Mouse (Mus musculus): ENCODE measurements around the gene Map3k12.

The Map3k12 gene

DNA sequence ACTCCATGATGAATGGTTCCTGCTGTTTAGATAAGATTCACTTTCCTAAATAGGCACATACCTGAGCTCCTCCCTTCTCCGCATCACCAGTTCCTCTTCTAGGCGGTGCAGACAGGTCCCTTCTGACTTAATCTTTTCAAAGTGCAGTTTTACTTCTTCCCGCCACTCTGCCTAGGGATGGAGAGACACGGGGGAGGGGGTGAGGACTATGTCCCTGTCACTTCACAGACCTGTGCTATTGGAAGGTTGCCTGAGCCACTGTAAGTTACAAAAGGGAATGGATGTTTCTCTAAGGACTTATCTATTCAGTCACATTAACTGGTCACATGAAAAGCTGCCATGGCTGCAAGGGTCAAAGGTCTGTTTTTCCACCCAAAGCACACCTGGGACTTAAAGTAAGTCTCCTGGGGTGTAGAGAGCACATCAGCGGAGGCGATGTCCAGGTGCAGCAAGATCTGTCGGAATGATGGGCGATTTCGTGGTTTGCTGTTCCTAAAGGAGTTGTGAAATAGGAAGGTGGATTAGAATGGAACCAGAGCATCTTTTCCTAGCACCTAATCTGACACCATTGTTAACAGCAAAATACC, 14.5 kb downstream of the Map3k12 start:
- DNase-seq, result no peak

DNA sequence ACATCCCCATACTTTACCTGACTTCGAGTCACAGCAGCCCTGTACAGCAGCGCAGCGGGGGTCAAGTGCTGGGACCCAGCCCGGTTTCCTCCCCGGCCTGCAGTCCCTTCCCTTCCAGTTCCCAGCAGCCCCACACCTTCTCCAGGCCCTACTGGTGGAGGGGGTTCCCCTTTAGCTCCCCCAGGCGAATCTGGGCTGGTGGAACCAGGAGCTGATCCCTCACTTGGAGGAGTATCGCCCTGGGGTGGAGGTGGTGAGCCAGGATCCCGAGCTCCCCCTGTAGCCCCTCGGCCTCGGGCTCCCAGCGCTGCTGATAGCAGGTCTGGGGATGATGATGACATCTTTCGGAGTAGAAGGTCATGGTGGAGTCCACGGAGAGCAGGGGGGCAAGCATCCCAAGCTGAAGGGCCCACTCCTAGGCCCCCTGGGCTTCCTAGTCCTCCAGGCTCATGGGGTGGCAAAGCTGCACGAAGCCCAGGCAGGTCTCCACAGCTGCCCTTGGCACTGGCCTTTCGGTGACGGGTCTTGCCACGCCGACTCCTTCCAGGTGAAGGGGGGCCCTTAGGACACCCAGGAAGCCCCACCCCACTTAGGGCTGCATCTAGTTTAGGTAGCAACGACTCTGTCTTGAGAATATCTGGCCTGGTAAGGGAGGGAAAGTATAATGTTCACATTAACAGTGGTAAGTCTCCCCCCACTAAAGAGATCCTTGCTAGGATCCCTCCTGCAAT, 15.6 kb downstream of the Map3k12 start:
- no peak for DNase-seq

DNA sequence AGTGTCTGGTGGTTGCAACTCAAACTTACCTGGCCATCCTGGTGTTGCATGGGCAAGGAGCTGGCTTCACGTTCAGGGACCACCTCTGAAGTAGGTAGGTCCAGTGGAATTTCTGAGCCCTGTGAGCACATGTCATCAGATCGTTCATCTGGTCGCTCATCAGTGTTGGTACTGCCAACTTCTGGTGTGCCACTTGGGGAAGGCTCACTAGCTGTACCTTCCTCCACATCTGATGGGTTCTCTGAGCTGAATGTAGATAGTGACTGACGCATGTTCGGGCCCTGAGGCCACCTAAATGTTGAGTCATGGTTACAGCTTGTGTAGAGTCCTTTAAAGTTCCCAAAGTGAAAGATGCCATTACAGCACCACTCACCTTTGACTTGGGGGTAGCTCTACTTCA, 16.4 kb downstream of the Map3k12 start:
- DNase-seq, result no peak

DNA sequence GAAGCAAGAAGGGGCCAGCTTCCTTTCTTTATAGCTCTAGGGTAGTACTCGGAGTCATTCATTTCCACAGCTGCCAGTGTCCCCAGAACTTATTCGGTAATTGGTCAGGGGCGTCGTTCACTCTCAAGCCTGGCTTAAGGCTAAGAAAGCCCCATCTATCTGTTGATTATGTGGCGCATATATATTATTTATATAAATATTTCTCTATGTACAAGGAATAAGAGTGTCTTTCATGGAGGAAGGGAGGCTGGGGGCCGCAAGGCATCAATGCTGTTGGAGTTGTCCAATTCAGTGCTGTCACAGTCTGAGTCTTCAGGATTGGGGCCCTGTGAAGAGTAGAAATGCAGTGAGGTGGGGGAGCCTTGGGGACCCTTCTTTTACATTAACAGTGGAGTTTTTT, 17.0 kb downstream of the Map3k12 start:
- DNase-seq, result no peak

DNA sequence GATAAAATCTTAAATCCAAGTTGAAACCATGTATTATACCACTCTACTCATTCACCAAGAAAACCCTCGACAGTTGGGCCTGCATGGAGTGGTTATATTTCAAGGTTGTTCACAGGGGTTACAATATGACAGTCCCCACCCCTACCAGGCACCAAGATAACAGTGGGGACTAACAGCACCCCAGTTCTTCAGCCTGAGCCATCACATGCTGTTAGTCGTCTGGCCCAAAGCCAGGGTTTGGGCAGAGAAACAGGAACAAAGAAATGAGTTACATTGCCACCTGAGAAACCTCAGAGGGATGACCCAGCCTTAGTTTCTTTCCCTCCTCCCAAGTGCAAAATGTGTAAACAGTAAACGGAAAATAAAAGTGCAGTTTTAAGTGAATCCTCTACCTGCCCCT, 17.5 kb downstream of the Map3k12 start:
- DNase-seq, result no peak

DNA sequence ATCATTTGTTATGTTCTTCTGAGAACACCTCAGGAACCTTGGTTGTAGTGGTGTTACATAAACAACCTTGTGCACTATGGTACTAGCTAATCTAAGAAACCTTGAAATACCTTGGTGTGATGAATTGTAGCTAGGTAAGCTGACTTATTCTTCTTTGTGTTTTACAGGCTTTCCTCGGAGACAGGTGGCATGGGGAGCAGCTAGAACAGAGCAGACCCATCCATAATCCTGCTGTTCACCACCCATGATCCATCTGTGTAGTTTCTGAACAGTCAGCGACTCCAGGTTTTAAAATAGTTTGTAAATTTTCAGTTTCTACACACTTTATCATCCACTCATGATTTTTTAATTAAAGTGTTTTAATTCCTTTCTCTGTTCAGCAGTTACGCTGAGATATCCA, 18.5 kb downstream of the Map3k12 start:
- no peak for DNase-seq

DNA sequence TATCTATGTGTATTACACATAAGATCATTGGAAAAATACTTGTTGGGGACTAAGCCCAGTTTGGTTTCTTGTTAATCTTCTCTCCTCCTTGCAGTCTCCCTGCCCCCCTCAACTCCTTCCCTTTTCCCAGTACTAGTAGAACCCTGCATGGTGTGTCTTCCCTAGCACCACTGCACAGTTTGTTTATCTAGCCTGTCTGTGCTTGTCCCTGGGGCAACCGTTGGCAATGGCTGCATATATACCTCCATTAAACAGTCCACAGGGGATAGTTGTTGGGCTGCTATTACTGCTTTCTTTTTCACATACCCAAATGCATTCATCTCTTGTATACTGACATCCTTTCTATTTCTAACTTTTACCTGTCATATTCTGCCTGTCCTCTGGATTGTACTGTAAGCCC, 29.2 kb downstream of the Map3k12 start:
- DNase-seq, result no peak

DNA sequence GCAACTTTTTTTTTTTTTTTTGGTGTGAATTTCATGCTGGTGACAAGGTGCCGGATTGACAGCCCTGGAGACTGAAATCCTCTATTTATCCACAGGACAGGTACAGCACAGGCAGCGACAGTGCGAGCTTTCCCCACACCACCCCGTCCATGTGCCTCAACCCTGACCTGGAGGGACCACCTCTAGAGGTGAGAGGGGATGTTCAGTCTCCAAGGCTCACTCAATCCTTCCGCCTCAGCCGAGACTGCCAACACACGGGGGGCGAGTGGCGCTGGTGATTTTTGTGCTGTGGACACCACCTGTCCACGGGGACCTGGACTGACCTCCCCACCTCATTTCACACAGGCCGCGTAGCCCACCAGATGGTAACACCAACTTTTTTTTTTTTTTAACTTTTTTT, 31.0 kb downstream of the Map3k12 start:
- no peak for DNase-seq

DNA sequence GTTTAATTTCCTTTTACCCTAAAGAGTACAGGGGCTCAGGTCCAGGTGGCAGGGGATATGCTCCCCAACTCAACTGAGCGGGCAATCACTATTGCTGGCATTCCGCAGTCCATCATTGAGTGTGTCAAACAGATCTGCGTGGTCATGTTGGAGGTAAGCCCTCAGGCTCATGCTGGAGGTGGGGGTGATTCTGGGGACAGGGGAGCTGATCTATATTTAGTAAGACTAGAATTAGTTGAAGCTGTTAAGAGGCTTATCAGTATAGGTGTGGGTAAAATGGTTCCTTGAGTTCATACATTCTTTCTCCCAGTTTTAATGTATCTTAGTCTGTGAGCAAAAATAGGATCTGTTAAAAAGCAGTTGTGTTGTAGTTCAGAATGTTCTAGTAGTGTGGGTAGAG, 33.7 kb downstream of the Map3k12 start:
- DNase-seq, result no peak

DNA sequence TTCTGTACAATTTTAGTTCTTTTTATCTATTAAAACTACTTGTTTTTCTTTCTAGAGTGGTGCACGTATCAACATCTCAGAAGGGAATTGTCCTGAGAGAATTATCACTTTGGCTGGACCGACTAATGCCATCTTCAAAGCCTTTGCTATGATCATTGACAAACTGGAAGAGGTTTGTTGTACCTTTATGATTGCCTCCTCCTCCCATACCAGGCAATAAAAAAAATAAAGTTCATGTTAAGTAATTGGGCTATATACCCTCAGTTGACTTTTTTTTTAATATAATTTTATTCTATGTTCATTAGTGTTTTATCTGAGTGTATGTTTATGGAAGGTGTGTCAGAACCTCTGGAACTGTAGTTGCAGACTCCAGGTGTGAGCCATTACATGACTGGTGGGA, 42.3 kb downstream of the Map3k12 start:
- no peak for DNase-seq

DNA sequence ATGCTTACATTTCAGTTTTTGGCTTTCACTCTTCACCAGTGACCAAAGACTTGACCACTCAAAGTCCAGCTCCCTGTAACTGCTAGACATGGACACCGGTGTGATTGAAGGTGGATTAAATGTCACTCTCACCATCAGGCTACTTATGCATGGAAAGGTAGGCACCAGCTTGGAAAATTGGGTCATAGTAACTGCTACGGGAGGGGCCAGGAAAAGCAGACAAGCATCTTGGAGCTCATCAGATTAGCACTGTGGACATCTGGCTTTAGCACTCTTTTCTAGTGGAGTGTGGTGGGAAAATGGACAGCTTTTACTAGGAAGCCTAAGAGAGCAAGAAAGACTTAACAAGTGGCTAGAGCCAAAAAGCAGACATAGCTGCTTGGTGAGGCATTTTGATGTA, 43.6 kb downstream of the Map3k12 start:
- no peak for DNase-seq

DNA sequence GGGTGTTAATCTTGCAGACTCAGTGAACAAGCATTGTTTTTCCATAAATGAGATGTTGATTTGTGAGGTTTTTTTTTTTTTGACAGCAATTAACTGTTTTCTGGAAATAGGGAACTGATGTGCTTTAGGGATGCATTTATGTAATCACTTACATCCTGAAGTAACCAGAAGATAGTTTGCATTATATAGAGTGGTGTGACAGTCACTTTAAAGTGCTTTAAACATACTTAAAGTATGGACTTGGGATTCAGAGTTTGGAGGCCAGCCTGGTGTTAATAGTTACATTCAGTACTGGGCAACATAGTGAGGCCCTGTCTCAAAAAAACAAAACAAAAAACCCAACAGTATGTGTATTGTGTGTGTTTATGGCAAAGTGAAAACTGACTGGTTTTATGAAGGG, 45.1 kb downstream of the Map3k12 start:
- no peak for DNase-seq

DNA sequence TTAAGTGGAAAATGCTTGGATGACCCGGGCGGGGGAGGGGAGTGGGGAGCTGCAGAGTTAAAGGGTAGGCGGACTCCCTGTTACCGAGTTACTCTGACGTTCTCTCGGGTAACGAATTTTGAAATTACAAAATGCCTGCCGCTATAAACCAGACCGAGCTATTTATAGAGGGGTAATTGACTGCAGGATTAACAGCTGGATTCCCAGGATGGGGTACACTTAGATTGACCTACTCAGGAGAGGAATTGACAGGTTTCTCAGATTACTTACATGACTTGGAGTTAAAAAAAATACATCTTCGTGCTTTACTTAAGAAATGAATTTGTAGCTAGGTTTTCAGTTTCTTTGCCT, 45.6 kb downstream of the Map3k12 start:
- DNase-seq, result no peak

DNA sequence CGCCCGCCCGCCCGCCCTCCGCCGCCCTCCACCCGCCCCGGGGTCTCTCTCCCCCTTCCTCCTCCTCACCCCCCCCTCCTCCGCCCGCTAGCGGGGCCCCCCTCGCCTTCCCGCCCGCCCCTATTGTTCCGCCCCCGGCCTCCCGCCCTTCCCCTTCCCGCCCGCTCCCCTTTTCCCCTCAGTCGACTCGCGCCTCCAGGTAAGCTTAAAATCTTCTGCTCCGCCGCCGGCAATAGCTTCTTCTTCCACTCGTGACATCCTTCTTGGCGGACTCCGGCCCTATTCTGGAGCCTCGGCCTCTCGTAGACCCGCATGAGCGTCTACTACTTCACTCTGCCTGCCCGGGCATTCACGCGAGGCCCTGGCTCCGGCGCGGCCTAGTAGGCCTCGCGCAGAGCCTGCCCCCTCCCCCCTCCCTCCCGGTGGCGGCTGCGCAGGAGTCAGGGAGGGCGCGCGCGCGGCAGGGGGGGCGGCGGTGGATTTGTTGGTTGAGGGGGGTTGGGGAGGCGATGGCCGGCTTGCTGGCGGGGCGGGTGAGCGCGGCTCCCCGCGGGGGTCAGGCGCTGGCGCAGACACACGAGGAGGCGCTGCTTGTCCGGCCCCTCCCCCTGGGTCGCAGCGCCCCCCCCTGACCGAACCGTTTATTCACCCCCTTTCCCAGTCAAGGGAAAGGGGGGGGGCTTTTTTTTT, 46.1 kb downstream of the Map3k12 start:
- DNase-seq, result peak; percentile 78 to 83

DNA sequence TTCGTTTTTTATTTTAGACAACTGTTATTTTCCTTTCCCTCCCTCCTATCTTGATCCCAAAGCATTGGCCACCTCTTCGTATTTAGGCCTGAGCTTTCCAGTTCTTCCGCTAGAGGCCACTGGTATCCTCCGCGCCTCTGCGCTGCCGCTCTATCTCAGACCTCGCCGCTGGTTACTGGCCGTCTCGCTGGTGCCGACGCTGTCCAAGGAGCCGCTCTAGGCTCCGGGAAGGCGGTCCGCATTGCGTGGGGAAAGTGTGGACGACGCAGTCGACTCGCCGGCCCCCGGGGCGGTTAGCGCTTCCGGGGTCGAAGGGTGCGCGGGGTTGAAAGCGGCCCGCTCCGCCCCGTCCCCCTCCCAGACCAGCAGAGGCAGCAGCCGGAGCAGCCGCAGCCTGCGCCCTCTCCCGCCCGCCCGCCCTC, 46.7 kb downstream of the Map3k12 start, which contains the start of gene Pcbp2:
TSS of gene Pcbp2 (plus strand) at position 357 of the 422 bp plus-strand sequence.
- peak; percentile 97 to 98 for DNase-seq

DNA sequence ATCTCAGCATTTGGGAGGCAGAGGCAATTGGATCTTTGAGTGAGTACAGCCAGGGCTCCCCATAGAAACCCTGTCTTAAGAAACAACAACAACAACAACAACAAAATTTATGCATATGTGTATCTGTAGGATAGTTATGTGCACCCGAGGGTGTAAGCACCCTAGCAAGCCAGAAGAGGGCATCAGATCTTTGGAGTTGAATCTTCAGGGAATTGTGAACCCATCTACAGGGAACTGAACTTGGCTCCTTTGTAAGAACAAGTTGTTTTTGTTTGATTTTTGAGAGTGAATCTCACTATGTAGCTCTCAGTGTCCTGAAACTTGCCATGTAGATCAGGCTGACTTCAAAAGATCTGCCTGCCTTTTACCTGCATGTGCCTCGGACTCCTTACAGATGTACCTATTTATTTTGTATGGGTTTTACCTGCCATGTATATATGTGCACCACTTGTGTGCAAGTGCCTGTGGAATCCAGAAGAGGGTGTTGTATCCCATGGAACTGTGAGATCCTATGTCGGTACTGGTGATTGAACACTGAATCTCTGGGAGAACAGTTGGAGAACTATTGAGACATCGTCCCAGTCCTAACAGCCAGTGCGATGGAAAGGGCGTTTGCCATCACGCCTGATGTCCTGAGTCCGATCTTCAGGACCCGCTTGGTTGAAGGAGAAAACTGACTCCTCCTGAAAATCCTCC, 48.0 kb downstream of the Map3k12 start:
- DNase-seq, result no peak

DNA sequence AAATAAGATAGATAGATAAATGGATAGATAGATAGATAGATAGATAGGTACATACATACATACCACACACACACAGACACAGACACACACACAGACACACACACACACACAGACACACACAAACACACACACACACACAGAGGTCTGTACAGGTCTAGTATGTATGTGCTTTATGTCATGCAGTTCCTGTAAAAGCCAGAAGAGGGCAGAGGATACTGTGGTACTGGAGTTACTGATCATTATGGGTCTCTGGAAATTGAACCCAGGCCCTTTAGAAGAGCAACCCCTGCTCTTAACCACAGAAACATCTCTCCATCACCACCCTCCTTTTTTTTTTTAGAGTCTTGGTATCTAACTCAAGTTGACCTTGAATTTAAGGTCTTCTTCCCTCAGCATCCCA, 53.2 kb downstream of the Map3k12 start:
- no peak for DNase-seq

DNA sequence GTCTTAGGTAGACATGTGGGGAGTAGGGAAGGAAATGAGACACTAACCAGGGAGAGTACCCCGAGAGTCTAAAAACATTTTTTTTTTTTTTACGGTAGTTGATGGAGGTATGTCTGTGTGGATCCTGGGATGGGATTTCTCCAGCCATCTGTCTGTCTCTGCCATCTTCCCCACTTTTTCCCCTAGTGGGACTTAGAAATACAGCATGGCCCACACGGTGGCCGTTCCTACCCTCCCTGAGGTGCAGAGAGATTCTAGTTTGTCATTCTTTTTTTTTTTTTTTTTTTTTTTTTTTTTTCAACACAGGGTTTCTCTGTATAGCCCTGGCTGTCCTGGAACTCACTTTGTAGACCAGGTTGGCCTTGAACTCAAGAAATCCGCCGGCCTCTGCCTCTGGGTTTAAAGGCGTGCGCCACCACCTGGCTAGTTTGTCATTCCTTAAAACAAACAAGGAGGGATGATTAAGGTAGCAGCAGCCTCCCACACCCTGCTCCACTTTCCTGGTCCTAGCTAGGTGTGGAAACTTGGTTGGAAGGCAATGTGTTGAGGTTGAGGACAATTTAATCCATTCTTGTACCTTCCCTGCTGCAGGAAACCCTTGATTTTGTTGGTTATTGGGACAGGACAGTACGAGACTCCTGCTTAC, 55.3 kb downstream of the Map3k12 start:
- no peak for DNase-seq

DNA sequence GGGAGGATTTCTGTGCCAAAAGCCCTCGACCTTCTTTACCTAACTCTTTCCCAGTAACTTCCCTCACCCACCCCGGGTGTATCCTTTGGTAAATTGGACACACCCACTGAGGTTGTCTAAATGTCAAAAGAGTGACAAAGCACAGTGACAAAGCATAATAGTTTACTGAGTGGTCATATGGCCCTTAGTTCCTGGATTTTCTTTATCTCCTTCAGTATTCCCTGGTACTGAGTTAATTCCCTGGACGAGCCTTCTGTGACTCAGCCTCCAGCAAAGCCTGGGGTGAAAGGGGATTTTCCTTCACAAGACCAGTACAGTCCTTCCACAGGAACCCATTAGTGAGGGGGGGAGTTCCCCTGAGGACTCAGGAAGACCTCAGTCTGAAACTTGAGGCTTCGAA, 55.9 kb downstream of the Map3k12 start:
- DNase-seq, result no peak

DNA sequence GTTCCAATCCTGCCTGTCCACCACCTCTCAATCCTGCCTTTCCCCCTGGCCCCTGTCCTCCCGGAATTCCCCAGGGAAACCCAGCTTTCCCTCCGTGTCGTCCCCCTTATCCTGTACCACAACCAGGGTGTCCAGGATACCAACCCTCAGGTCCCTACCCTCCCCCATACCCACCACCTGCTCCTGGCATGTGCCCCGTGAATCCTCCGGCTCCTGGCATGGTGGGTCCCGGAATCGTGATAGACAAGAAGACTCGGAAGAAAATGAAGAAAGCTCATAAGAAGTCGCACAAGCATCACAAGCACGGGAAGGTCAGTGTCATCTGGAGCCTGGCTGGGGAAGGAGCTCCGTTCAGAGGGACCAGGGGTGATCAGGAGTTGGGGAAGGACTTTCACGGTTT, 56.5 kb downstream of the Map3k12 start:
- no peak for DNase-seq

DNA sequence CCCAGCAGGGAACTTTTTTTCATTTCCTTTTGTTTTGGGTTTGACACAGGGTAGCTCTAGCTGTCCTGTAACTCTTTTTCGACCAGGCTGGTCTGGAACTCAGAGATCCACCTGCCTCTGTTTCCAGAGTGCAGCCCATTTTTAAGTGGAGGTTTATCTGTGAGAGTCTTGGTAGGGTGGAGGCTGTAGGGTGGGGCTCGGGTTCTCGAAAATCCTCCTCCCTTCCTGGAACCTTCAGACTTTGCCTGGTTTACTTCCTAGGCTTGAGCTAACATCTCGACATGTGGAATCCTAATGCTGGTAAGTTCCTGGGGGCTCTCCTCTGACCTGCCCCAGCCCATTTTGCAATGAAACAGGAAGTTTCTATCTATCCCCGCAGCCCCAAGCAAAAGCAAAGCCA, 57.0 kb downstream of the Map3k12 start:
- DNase-seq, result no peak

DNA sequence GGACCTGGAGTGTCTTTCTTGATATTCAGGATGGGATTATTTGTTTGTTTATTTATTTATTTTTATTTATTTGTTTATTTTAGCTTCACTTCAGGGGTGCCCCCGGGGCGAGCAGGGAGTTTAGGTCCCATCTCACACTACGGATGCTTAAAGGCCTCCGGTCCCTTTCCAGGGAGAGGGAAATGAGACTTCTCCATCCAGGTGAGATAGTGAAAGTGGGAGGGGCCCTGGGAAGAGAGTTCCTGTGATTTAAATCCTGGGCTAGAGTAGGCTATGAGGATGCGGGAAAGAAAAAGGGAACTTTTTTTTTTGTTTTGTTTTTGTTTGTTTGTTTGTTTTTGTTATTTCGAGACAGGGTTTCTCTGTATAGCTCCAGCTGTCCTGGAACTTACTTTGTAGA, 57.5 kb downstream of the Map3k12 start:
- no peak for DNase-seq

DNA sequence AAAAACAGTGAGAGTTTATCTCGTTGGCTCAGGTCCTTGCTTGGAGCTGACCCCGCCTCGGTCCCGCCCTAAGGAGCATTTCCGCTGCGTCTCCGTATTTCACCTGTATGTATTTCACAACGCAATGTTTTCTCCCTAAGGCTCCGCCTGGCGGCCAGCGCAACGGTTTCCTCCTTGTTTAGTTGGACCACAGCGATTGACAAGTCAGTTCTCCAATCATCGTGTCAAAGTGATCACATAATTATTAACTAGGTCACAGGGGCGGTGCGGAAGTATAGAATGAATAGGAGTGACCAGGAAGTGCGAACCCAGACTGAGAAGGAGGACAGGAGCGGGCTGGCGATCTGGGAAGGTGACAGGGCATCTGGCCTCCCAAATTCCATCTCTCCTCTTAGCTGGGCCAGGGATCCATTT, 58.0 kb downstream of the Map3k12 start, which contains the start of gene Prr13:
TSS of gene Prr13 (plus strand) at position 125 of the 414 bp plus-strand sequence.
- DNase-seq, result peak; percentile 97 to 98
